Mouse (Mus musculus) thymus, adult 18-20 months (tissue): ENCODE data around the gene Impg1.
"Not testable (repeated sequence)": the region's sequence is repeated elsewhere in the genome, so short reads cannot be mapped to it uniquely, and the experiment has no call there.

ENCODE experiments used
- DNase-seq, 2 experiments: peaks; one replicate each; pipeline ENCODE4 v3.0.0; 2022; ENCODE audit warnings: mixed read lengths in 2 of 2

Impg1 gene

GRCm38 (mm10) chr9:80342520-80342919 is 122.8 kb downstream of the Impg1 start:
- DNase-seq, result no peak

GRCm38 (mm10) chr9:80341756-80342155 is 123.5 kb downstream of the Impg1 start:
- no peak for DNase-seq

GRCm38 (mm10) chr9:80340927-80341326 is 124.4 kb downstream of the Impg1 start:
- DNase-seq, result no peak

- no peak for DNase-seq
These were observed 127.3 kb downstream of the Impg1 start for GRCm38 (mm10) chr9:80338026-80338425.

GRCm38 (mm10) chr9:80335660-80336357 is 129.5 kb downstream of the Impg1 start:
- DNase-seq, result no peak

GRCm38 (mm10) chr9:80333998-80334605 is 131.2 kb downstream of the Impg1 start:
- DNase-seq, result no peak

GRCm38 (mm10) chr9:80333466-80333865 is 131.8 kb downstream of the Impg1 start:
- no peak for DNase-seq

- DNase-seq, result peak in 1 of 2 experiments; percentile 10
These were observed 133.1 kb downstream of the Impg1 start for GRCm38 (mm10) chr9:80332153-80332552.

GRCm38 (mm10) chr9:80321051-80321887 is 144.0 kb downstream of the Impg1 start:
- not testable (repeated sequence) for DNase-seq

- no peak for DNase-seq
These were observed 147.3 kb downstream of the Impg1 start for GRCm38 (mm10) chr9:80318027-80318426.

GRCm38 (mm10) chr9:80315922-80316321 is 149.4 kb downstream of the Impg1 start:
- no peak for DNase-seq

GRCm38 (mm10) chr9:80313610-80314009 is 151.7 kb downstream of the Impg1 start:
- no peak for DNase-seq

GRCm38 (mm10) chr9:80307629-80308028 is 157.7 kb downstream of the Impg1 start:
- DNase-seq, result no peak

GRCm38 (mm10) chr9:80306853-80307252 is 158.4 kb downstream of the Impg1 start:
- DNase-seq, result no peak

- DNase-seq, result no peak
These were observed 158.9 kb downstream of the Impg1 start for GRCm38 (mm10) chr9:80306390-80306789.

GRCm38 (mm10) chr9:80303518-80303917 is 161.8 kb downstream of the Impg1 start:
- no peak for DNase-seq

- DNase-seq, result no peak
These were observed 166.2 kb downstream of the Impg1 start for GRCm38 (mm10) chr9:80299031-80299430.

- no peak for DNase-seq
These were observed 169.2 kb downstream of the Impg1 start for GRCm38 (mm10) chr9:80296086-80296485.

- DNase-seq, result no peak
These were observed 172.2 kb downstream of the Impg1 start for GRCm38 (mm10) chr9:80293056-80293584.

- DNase-seq, result no peak
These were observed 178.4 kb downstream of the Impg1 start for GRCm38 (mm10) chr9:80286845-80287244.

- DNase-seq, result no peak
These were observed 180.6 kb downstream of the Impg1 start for GRCm38 (mm10) chr9:80284539-80285174.

- no peak for DNase-seq
These were observed 182.9 kb downstream of the Impg1 start for GRCm38 (mm10) chr9:80282426-80282825.

GRCm38 (mm10) chr9:80280724-80281123 is 184.6 kb downstream of the Impg1 start:
- no peak for DNase-seq
